Mouse (Mus musculus): ENCODE measurements at regions not wholly inside any gene's neighbourhood (a gene's known extent, or its start where the extent isn't known, plus 50 kb on each side); places are given as distances from the start of the nearest gene placed in this dataset.

- no peaks in the 10 kb centered on the region for H3K36me3 ChIP-seq
- H3K9me3 ChIP-seq (replicated peaks): no peaks in the 10 kb centered on the region
- no peak for DNase-seq (ENCODE audit: low spot score)
- H3K4me3 ChIP-seq: no peak overlapping the region
- 75% methylated on average over 3 of the region's 3 CpGs for WGBS
- no peak overlapping the region for H3K27ac ChIP-seq
- peaks cover 13% of the 10 kb centered on the region for H3K4me1 ChIP-seq
- H3K27me3 ChIP-seq (ENCODE audit: low read depth, poor library complexity, severe bottlenecking): no peaks in the 10 kb centered on the region
These were observed 241.1 kb upstream of the Nt5e start for GRCm38 (mm10) chr9:88085866-88086265.

DNA sequence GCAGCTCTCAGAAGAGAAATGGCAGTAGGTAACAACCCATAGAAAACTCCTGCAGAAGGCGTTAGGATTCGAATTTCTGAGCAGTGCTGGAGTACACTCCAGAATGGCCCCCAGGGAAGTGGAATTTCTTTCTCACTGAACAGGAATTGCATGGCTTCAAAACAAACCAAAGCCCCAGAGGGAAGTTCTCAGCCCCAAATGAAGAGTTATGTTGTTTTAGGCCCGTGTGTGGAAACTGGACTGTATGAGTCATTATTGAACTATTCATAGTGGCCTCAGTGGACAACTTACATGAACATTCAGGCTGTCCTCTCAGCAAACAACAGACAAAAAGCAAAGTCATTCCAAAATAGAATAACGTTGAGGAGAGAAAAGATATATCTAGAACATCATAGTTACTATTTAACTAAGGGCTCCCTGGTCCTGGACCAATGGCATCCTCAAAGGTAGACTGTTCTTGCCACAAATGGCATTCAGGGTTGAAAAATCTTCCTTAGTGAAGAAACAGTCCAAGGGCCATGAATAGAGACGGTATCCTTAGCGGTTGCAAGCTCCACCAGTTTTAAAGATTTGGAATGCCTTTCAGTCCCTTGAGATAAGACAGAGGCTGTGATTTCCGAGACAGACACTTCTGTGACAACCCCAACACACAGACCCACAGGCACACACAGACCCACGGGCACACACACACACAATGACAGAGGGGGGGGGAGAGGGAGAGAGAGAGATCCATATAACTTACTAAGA lies 235.0 kb upstream of the Nt5e start:
- no peaks in the 10 kb centered on the region for H3K9me3 ChIP-seq (replicated peaks)
- no peaks in the 10 kb centered on the region for H3K27me3 ChIP-seq (ENCODE audit: low read depth, poor library complexity, severe bottlenecking)
- H3K36me3 ChIP-seq: no peaks in the 10 kb centered on the region
- H3K27ac ChIP-seq: no peak overlapping the region
- DNase-seq (ENCODE audit: low spot score): no peak
- WGBS: 81% methylated on average over 8 of the region's 8 CpGs
- H3K4me3 ChIP-seq: no peak overlapping the region
- peaks cover 4% of the 10 kb centered on the region; the same call in 1 of the 2 replicates for H3K4me1 ChIP-seq

- no peak overlapping the region for H3K4me3 ChIP-seq
- whole genome bisulfite sequencing: 94% methylated on average over 4 of the region's 4 CpGs
These were observed 234.4 kb upstream of the Nt5e start for GRCm38 (mm10) chr9:88092561-88092960.

DNA sequence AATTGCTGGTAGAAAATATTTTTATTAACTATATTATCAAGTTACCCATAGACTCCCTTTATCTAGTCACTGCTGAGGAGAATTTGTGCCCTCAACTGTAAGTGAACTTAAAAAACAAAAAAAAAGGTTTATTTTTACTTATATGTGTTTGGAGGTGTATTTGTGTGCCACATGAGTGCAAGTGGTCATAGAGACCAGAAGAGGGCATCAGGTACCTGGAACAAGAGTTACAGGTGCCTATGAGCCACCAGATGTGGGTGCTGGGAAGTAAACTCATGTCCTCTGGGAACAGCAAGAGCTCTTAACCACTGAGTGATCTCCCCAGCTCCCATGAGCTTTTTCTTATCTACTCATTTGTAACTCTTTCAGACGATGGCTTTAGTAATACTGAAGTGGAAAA lies 213.9 kb upstream of the Nt5e start:
- Histone ChIP-seq H3K36me3 (no peaks in the 10 kb centered on the region), H3K4me3 (no peak overlapping the region), H3K27me3 (ENCODE audit: low read depth, poor library complexity, severe bottlenecking) (no peaks in the 10 kb centered on the region), H3K9me3 (replicated peaks) (no peaks in the 10 kb centered on the region), H3K4me1 (peaks cover 17% of the 10 kb centered on the region), H3K27ac (no peak overlapping the region)
- DNase-seq (ENCODE audit: low spot score): no peak
- WGBS: 53% methylated on average over 1 of the region's 1 CpGs

More at GRCm38 (mm10) chr9:88092561-88092960, 234.4 kb upstream of the Nt5e start:
- no peaks in the 10 kb centered on the region for H3K36me3 ChIP-seq
- no peak overlapping the region for H3K27ac ChIP-seq
- no peaks in the 10 kb centered on the region for H3K27me3 ChIP-seq (ENCODE audit: low read depth, poor library complexity, severe bottlenecking)
- no peak for DNase-seq (ENCODE audit: low spot score)
- H3K4me1 ChIP-seq: peaks cover 4% of the 10 kb centered on the region; the same call in 1 of the 2 replicates
- no peaks in the 10 kb centered on the region for H3K9me3 ChIP-seq (replicated peaks)

GRCm38 (mm10) chr9:88120536-88120935 lies 206.5 kb upstream of the Nt5e start:
- 94% methylated on average over 5 of the region's 5 CpGs for WGBS
- peaks cover 21% of the 10 kb centered on the region for H3K4me1 ChIP-seq
- no peaks in the 10 kb centered on the region for H3K9me3 ChIP-seq (replicated peaks)
- no peak for DNase-seq (ENCODE audit: low spot score)
- H3K27ac ChIP-seq: no peak overlapping the region
- H3K36me3 ChIP-seq: no peaks in the 10 kb centered on the region
- no peak overlapping the region for H3K4me3 ChIP-seq
- no peaks in the 10 kb centered on the region for H3K27me3 ChIP-seq (ENCODE audit: low read depth, poor library complexity, severe bottlenecking)

GRCm38 (mm10) chr9:88120963-88121570 lies 205.9 kb upstream of the Nt5e start:
- Histone ChIP-seq H3K27me3 (ENCODE audit: low read depth, poor library complexity, severe bottlenecking) (no peaks in the 10 kb centered on the region), H3K9me3 (replicated peaks) (no peaks in the 10 kb centered on the region), H3K4me1 (peaks cover 21% of the 10 kb centered on the region), H3K27ac (peak overlapping the region; percentile 53; the same call in 1 of the 2 replicates), H3K36me3 (no peaks in the 10 kb centered on the region), H3K4me3 (no peak overlapping the region)
- no peak for DNase-seq (ENCODE audit: low spot score)
- WGBS: 87% methylated on average over 11 of the region's 11 CpGs

DNA sequence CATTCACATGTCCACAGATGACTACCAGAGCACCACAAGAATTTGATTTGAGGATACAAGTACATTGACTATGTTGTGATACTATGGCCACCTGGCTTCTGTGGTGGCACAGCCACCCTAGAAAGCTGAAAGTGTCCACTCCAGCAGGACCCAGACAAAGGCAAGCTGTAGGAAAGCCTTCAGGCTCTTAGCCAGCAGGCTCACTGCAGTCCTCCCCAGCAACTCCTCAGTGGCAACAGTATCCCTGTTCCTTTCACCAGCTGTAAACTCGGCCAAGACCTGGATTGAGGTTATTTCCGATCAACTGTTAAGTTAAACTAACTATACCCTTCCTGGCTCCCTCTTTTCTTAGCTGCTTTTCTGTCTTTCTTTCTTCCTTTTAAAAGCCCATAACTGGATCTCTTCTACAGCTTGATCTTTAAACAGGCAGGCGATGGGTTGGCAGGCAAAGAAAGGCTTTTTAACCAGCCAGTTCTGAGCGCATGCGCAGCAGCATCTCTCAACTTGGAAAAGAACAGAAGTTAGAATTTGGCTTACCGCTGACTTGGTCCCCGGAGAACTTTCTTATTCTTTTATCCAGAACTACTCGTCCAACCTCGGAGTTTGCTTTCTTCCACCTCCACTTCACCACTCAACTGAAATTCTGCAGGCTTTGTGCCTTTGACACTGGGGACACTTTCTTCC lies 202.5 kb upstream of the Nt5e start:
- no peak overlapping the region for H3K27ac ChIP-seq
- 91% methylated on average over 9 of the region's 9 CpGs for WGBS
- H3K27me3 ChIP-seq (ENCODE audit: low read depth, poor library complexity, severe bottlenecking): no peaks in the 10 kb centered on the region
- H3K36me3 ChIP-seq: no peaks in the 10 kb centered on the region
- no peaks in the 10 kb centered on the region for H3K9me3 ChIP-seq (replicated peaks)
- DNase-seq (ENCODE audit: low spot score): no peak
- peaks cover 8% of the 10 kb centered on the region; the same call in 1 of the 2 replicates for H3K4me1 ChIP-seq
- H3K4me3 ChIP-seq: no peak overlapping the region

DNA sequence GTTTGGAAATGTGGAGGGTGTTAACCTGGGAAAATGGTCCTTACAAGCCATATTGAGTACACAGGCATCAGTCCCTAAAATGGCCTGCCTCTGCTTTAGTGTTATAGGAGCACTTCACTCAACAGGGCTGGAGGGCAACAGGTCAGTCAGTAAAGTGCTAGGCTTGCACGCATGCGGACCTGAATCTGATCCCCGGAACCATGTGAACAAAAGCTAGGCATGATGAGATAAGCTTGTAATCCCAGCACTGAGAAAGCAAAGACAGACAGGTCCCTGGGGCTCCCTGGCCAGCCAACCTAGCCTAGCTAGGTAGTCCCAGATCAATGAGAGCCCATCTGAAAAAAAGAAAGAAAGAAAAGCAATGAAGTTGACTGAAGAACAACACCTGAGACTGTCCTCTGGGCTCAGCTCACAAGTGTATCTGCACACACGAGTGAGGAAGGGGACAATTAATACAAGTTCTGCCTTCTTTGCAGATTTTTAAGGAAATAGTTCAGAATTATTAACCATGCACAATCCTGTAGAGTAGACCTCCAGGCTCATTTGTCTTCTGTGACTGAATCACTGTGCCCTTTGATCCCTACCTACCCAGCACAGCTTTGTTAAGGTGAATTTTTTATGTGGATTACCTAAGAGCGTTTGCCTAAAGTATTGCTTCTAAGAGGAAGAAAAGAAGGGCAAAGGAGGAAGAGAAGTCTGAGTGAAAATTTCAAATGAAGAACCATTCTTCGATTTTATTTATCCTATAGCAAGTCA lies 163.8 kb upstream of the Nt5e start:
- Histone ChIP-seq H3K27ac (no peak overlapping the region), H3K27me3 (ENCODE audit: low read depth, poor library complexity, severe bottlenecking) (no peaks in the 10 kb centered on the region), H3K9me3 (replicated peaks) (no peaks in the 10 kb centered on the region), H3K4me3 (no peak overlapping the region), H3K4me1 (no peaks in the 10 kb centered on the region), H3K36me3 (no peaks in the 10 kb centered on the region)
- DNase-seq (ENCODE audit: low spot score): no peak
- 77% methylated on average over 6 of the region's 6 CpGs for WGBS

GRCm38 (mm10) chr9:88177575-88178254 lies 149.3 kb upstream of the Nt5e start:
- Histone ChIP-seq H3K27ac (no peak overlapping the region), H3K9me3 (replicated peaks) (no peaks in the 10 kb centered on the region), H3K4me1 (peaks cover 20% of the 10 kb centered on the region), H3K36me3 (no peaks in the 10 kb centered on the region), H3K4me3 (no peak overlapping the region), H3K27me3 (ENCODE audit: low read depth, poor library complexity, severe bottlenecking) (no peaks in the 10 kb centered on the region)
- 80% methylated on average over 4 of the region's 4 CpGs for WGBS
- no peak for DNase-seq (ENCODE audit: low spot score)

DNA sequence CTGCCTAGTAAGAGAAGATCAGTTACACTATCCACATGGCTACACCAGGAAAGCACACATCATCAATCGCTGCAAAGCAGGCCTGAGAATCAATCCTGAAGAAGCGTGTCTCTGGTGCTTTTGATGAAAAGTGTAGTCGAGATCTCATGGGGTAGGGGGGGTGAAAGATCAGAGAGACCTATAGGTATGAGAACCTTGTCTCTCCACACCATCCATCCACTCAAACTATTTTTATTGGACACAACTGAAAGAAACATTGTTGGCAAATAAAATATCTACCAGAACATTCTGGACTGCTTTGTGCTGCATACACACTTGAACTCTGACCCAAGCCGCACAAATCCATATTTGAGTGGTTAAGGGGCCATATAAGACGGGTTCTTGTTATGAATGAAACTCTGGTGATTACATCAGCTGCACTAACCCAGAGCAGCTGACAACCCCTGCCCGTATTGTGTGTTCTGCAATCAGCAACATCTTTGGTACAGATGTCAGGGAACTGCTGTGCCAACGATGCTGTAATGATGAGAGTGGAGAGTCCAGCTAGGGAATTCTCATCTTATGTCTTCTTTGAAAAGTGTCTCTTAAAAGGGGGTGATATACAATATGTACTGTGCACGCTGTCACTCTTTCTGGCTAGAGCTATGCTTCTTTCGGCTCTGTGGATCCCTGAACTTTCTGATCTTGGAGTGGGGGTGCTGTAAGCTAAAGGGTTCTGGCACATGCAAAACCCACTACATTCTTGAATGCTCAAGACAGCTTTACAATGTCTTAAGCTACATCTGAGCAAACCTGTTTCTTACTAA lies 145.6 kb upstream of the Nt5e start:
- Histone ChIP-seq H3K4me3 (no peak overlapping the region), H3K27me3 (ENCODE audit: low read depth, poor library complexity, severe bottlenecking) (no peaks in the 10 kb centered on the region), H3K4me1 (peaks cover 18% of the 10 kb centered on the region), H3K36me3 (no peaks in the 10 kb centered on the region), H3K27ac (no peak overlapping the region), H3K9me3 (replicated peaks) (no peaks in the 10 kb centered on the region)
- WGBS: 68% methylated on average over 9 of the region's 9 CpGs
- no peak for DNase-seq (ENCODE audit: low spot score)

DNA sequence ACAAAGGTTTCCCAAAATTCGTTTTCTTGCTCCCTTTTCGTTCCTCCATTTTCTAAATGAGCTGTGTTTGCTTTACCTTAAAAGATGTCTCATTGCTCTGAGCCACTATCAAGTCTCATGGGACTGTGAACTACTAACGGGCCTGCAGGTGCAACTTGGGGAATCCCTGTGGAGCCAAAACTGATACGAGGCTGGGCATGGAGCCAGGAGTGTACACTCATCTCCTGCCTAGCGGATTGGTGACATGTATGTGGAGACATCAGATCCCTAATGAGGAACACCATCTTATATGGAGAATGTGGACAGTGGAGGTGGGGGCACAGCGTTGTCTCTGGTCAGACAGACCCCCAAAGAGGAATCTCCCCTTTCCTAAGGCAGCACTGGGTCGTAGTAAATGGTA lies 119.6 kb upstream of the Nt5e start:
- H3K9me3 ChIP-seq (replicated peaks): no peaks in the 10 kb centered on the region
- WGBS: 82% methylated on average over 7 of the region's 7 CpGs
- DNase-seq (ENCODE audit: low spot score): no peak
- peaks cover 40% of the 10 kb centered on the region for H3K27me3 ChIP-seq (ENCODE audit: low read depth, poor library complexity, severe bottlenecking)
- H3K27ac ChIP-seq: no peak overlapping the region
- no peaks in the 10 kb centered on the region for H3K36me3 ChIP-seq
- H3K4me1 ChIP-seq: peaks cover 5% of the 10 kb centered on the region; the same call in 1 of the 2 replicates
- no peak overlapping the region for H3K4me3 ChIP-seq

DNA sequence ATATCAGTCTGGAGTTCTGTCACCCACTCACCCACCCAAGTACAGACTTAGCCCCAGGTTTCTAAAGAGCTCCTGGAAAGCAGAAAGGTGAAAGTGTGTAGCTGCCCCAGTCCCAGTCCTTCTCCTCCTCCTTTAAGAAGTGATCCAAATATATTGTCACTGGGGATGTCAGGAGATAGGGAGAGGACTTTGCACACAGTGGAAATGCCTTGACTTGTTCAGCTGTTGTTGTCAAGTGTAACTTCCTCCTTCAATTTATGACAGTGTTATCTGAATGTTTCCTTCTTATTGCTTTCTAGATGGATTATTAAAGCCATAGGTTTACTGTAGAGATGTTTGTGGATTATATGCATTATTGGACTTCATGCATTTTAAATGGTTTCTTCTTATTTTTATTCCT lies 119.0 kb upstream of the Nt5e start:
- H3K4me1 ChIP-seq: peaks cover 5% of the 10 kb centered on the region; the same call in 1 of the 2 replicates
- H3K9me3 ChIP-seq (replicated peaks): no peaks in the 10 kb centered on the region
- H3K36me3 ChIP-seq: no peaks in the 10 kb centered on the region
- peaks cover 40% of the 10 kb centered on the region for H3K27me3 ChIP-seq (ENCODE audit: low read depth, poor library complexity, severe bottlenecking)
- no peak overlapping the region for H3K27ac ChIP-seq
- DNase-seq (ENCODE audit: low spot score): no peak
- no peak overlapping the region for H3K4me3 ChIP-seq

Data from limb, embryonic 10.5 days (tissue).